33 mouse cellular contexts compared by ENCODE assay signal in genomic region chr3:55528012-55528411, GRCm38 (mm10). TPM values are rescaled to one million over a fixed set of nuclear protein-coding genes. Genes with fewer than 3 reads are reported as not detected.
A peak's percentile ranks its signal among the peaks of the same experiment; 100 is the strongest.
DNase-seq lines count a peak whose midpoint lies in the region; ATAC-seq and TF ChIP-seq lines count a peak whose summit lies in the region.
"Had no signal": no experiment of that assay in that cellular context is flagged by ENCODE, and none has a peak within 500 bp of the region (broad histone marks: within the 10 kb centered on the region; RNA-seq: fewer than 3 reads in every experiment).

No protein-coding gene starts in this region.

- H3K36me3 ChIP-seq in hindbrain, embryonic 13.5 days: no peaks in the 10 kb centered on the region
- no peaks in the 10 kb centered on the region for H3K36me3 ChIP-seq in midbrain, embryonic 16.5 days (ENCODE audit: control insufficient read depth, insufficient read depth, low read length)
- H3K36me3 ChIP-seq: embryonic facial prominence, embryonic 12.5 days; heart, embryonic 13.5 days; intestine, embryonic 15.5 days; limb, embryonic 13.5 days; liver, embryonic 13.5 days; lung, embryonic 15.5 days; neural tube, embryonic 12.5 days had no signal

- 0 out of 2 replicates have a peak overlapping the region, but pooled peaks have one; percentile 48 for H3K27ac ChIP-seq in cerebellum, adult 2 months (ENCODE audit: insufficient read depth, low read length)
- H3K27ac ChIP-seq in layer of hippocampus, adult 2 months: peak overlapping the region; percentile 70
- peak overlapping the region; percentile 84 for H3K27ac ChIP-seq in hindbrain, embryonic 13.5 days
- peak overlapping the region; percentile 72 for H3K27ac ChIP-seq in midbrain, embryonic 16.5 days (ENCODE audit: low read length)
- H3K27ac ChIP-seq: embryonic facial prominence, embryonic 12.5 days; gastrocnemius, adult 2 months; heart, embryonic 13.5 days; intestine, embryonic 15.5 days; limb, embryonic 13.5 days; liver, embryonic 13.5 days; lung, embryonic 15.5 days; macrophage had no signal

- H3K4me2 ChIP-seq in hindbrain, embryonic 13.5 days: no peak overlapping the region
- H3K4me2 ChIP-seq in midbrain, embryonic 16.5 days (ENCODE audit: low read length): no peak overlapping the region
- H3K4me2 ChIP-seq: embryonic facial prominence, embryonic 12.5 days; heart, embryonic 13.5 days; intestine, embryonic 15.5 days; limb, embryonic 13.5 days; liver, embryonic 13.5 days; lung, embryonic 15.5 days; neural tube, embryonic 12.5 days had no signal

- H3K4me3 ChIP-seq in cerebellum, adult 2 months (replicated peaks; ENCODE audit: insufficient read depth, low read depth, low read length): no peak overlapping the region
- H3K4me3 ChIP-seq in layer of hippocampus, adult 2 months: no peak overlapping the region
- H3K4me3 ChIP-seq in hindbrain, embryonic 13.5 days: no peak overlapping the region
- H3K4me3 ChIP-seq in midbrain, embryonic 16.5 days (ENCODE audit: low read depth, low read length): no peak overlapping the region
- H3K4me3 ChIP-seq: embryonic facial prominence, embryonic 12.5 days; erythroblast, embryonic 14.5 days; gastrocnemius, adult 2 months; heart, embryonic 13.5 days; intestine, embryonic 15.5 days; limb, embryonic 13.5 days; liver, embryonic 13.5 days; lung, embryonic 15.5 days; neural tube, embryonic 12.5 days had no signal

- 38% methylated on average over 5 of the region's 5 CpGs for whole genome bisulfite sequencing in cerebellum, adult 2 months
- 70% methylated on average over 5 of the region's 5 CpGs for WGBS in hindbrain, embryonic 13.5 days
- WGBS in midbrain, embryonic 16.5 days: 57% methylated on average over 5 of the region's 5 CpGs

- no peaks in the 10 kb centered on the region for H3K9me3 ChIP-seq in hindbrain, embryonic 13.5 days
- no peaks in the 10 kb centered on the region for H3K9me3 ChIP-seq in midbrain, embryonic 16.5 days (replicated peaks; ENCODE audit: control insufficient read depth, low read length, poor library complexity, severe bottlenecking)
- H3K9me3 ChIP-seq: embryonic facial prominence, embryonic 12.5 days; heart, embryonic 13.5 days; intestine, embryonic 15.5 days; limb, embryonic 13.5 days; liver, embryonic 13.5 days; lung, embryonic 15.5 days; neural tube, embryonic 12.5 days had no signal

- no peak for TF ChIP-seq CTCF in cerebellum, adult 2 months (IDR thresholded peaks at IDR 0.05; ENCODE audit: borderline replicate concordance, insufficient read depth, low read depth, low read length)
- TF ChIP-seq CTCF in layer of hippocampus, adult 2 months (conservative IDR thresholded peaks at IDR 0.05): no peak

- ATAC-seq in hindbrain, embryonic 13.5 days (ENCODE audit: low FRiP score): no peak
- ATAC-seq in midbrain, embryonic 16.5 days: no peak
- ATAC-seq in granulocyte monocyte progenitor cell, adult 5-6 weeks (replicated peaks; ENCODE audit: poor library complexity, severe bottlenecking): no peak
- ATAC-seq: CD4-positive, CD25-positive, alpha-beta regulatory T cell, adult 4 months; intestine, embryonic 15.5 days; Patski had no signal

- peaks cover 27% of the 10 kb centered on the region for H3K4me1 ChIP-seq in cerebellum, adult 2 months (ENCODE audit: control insufficient read depth, insufficient read depth, low read length)
- H3K4me1 ChIP-seq in hindbrain, embryonic 13.5 days (replicated peaks): peaks cover 62% of the 10 kb centered on the region
- H3K4me1 ChIP-seq in midbrain, embryonic 16.5 days (ENCODE audit: control insufficient read depth, insufficient read depth, low read length): peaks cover 61% of the 10 kb centered on the region
- H3K4me1 ChIP-seq: liver, embryonic 13.5 days had no signal

- no peak overlapping the region for H3K9ac ChIP-seq in hindbrain, embryonic 13.5 days
- no peak overlapping the region for H3K9ac ChIP-seq in midbrain, embryonic 16.5 days (ENCODE audit: low read depth, low read length)
- H3K9ac ChIP-seq: embryonic facial prominence, embryonic 12.5 days; heart, embryonic 13.5 days; intestine, embryonic 15.5 days; limb, embryonic 13.5 days; liver, embryonic 13.5 days; lung, embryonic 15.5 days; neural tube, embryonic 12.5 days had no signal

- no peak for TF ChIP-seq POLR2A in cerebellum, adult 2 months (IDR thresholded peaks at IDR 0.05; ENCODE audit: borderline replicate concordance, insufficient read depth, low read length)

- DNase-seq in cerebellum, adult 2 months: peak in 1 of 2 experiments; percentile 58
- DNase-seq in cerebellum, adult 8-10 months: no peak
- DNase-seq in layer of hippocampus, adult 2 months (ENCODE audit: low spot score in 2 of 2): no peak
- DNase-seq in layer of hippocampus, adult 18-20 months (ENCODE audit: low spot score in 2 of 2): no peak
- DNase-seq in urinary bladder, adult 2 months (ENCODE audit: low spot score): no peak
- DNase-seq: adrenal gland, adult 8-10 months; cerebellum, adult 11-12 months; gastrocnemius, adult 2 months; heart, adult 18-20 months; heart, postnatal 36 days; kidney, adult 9 months; kidney, postnatal 36 days; liver, embryonic 13.5 days; right cerebral cortex, postnatal 14 days had no signal

- H3K27me3 ChIP-seq in cerebellum, adult 2 months (ENCODE audit: control insufficient read depth, insufficient read depth, low read length): no peaks in the 10 kb centered on the region
- no peaks in the 10 kb centered on the region for H3K27me3 ChIP-seq in hindbrain, embryonic 13.5 days
- no peaks in the 10 kb centered on the region for H3K27me3 ChIP-seq in midbrain, embryonic 16.5 days (ENCODE audit: control insufficient read depth, insufficient read depth, low read depth, low read length)
- H3K27me3 ChIP-seq: embryonic facial prominence, embryonic 12.5 days; heart, embryonic 13.5 days; intestine, embryonic 15.5 days; limb, embryonic 13.5 days; liver, embryonic 13.5 days; lung, embryonic 15.5 days; neural tube, embryonic 12.5 days; Patski had no signal

RNA-seq across cellular contexts. Expression of gene Gm21954, which starts 56.0 kb away (rescaled TPM):
- polyA plus RNA-seq in cerebellum, adult 2 months (2012; rRNA removed): not detected in 2 replicates
- total RNA-seq in layer of hippocampus, adult 2 months (2021): not detected
- total RNA-seq in layer of hippocampus, adult 18-20 months (2021): not detected
- not detected in 2 replicates for polyA plus RNA-seq in hindbrain, embryonic 13.5 days (2015; fragmentation: Nextera tagmentation; extraction: Ambion mirVana)
- polyA plus RNA-seq in midbrain, embryonic 16.5 days (2015; fragmentation: Nextera tagmentation; extraction: Ambion mirVana): not detected in 2 replicates
- not detected in 2 replicates for total RNA-seq in granulocyte monocyte progenitor cell, adult 5-6 weeks (2014; fragmentation: Nextera tagmentation)
- total RNA-seq in granulocyte monocyte progenitor cell, adult 5-6 weeks (2017): not detected in 2 replicates
- not detected in 2 replicates for polyA plus RNA-seq in urinary bladder, adult 2 months (2012; rRNA removed)
- total RNA-seq: adrenal gland, adult 8-10 months; ES-E14; gastrocnemius, adult 2 months; heart, adult 18-20 months; heart, postnatal 36 days; layer of hippocampus, postnatal 10 days; left cerebral cortex, postnatal 14 days; monocyte, adult 5-6 weeks had no signal
- polyA plus RNA-seq: CD4-positive, CD25-positive, alpha-beta regulatory T cell, adult 4 months; embryonic facial prominence, embryonic 12.5 days; erythroblast, embryonic 14.5 days; heart, embryonic 13.5 days; intestine, embryonic 15.5 days; limb, embryonic 13.5 days; liver, embryonic 13.5 days; lung, embryonic 15.5 days; macrophage; neural tube, embryonic 12.5 days; Patski; spleen, adult 2 months; stomach, embryonic 14.5 days had no signal
